Comparison of ENCODE assay signal across 8 mouse cellular contexts in genomic region chr13:51918781-51919170, GRCm38 (mm10).
DNase-seq lines count a peak whose midpoint lies in the region; ATAC-seq and TF ChIP-seq lines count a peak whose summit lies in the region.
"Had no signal": no experiment of that assay in that cellular context is flagged by ENCODE, and none has a peak within 500 bp of the region (broad histone marks: within the 10 kb centered on the region; RNA-seq: fewer than 3 reads in every experiment).

No protein-coding gene starts in this region.

- TF ChIP-seq CTCF in brain, embryonic 14.5 days (IDR thresholded peaks at IDR 0.05; ENCODE audit: borderline replicate concordance, extremely low read depth, insufficient read depth, insufficient read length): no peak
- no peak for TF ChIP-seq CTCF in thymus, adult 2 months (IDR thresholded peaks at IDR 0.05; ENCODE audit: borderline replicate concordance, control insufficient read depth, extremely low read depth, insufficient read depth, low read length, poor library complexity)

- no peaks in the 10 kb centered on the region for H3K36me3 ChIP-seq in embryonic facial prominence, embryonic 11.5 days (replicated peaks; ENCODE audit: control insufficient read depth, insufficient read depth, low read depth, low read length)
- no peaks in the 10 kb centered on the region for H3K36me3 ChIP-seq in hindbrain, embryonic 16.5 days (ENCODE audit: control insufficient read depth, insufficient read depth, low read length)
- H3K36me3 ChIP-seq in midbrain, embryonic 14.5 days (ENCODE audit: control insufficient read depth, insufficient read depth, low read length): no peaks in the 10 kb centered on the region
- no peaks in the 10 kb centered on the region for H3K36me3 ChIP-seq in thymus, adult 2 months (ENCODE audit: control insufficient read depth, insufficient read depth, low read length)
- H3K36me3 ChIP-seq: heart, embryonic 13.5 days had no signal

- H3K4me2 ChIP-seq in embryonic facial prominence, embryonic 11.5 days (ENCODE audit: low read depth, low read length): peak overlapping the region; percentile 19; the same call in 1 of the 2 replicates
- no peak overlapping the region for H3K4me2 ChIP-seq in hindbrain, embryonic 16.5 days (ENCODE audit: low read length)
- peak overlapping the region; percentile 5 for H3K4me2 ChIP-seq in midbrain, embryonic 14.5 days (ENCODE audit: low read length)
- H3K4me2 ChIP-seq: heart, embryonic 13.5 days had no signal

- H3K9me3 ChIP-seq in embryonic facial prominence, embryonic 11.5 days (replicated peaks; ENCODE audit: control insufficient read depth, low read length): no peaks in the 10 kb centered on the region
- no peaks in the 10 kb centered on the region for H3K9me3 ChIP-seq in hindbrain, embryonic 16.5 days (ENCODE audit: control insufficient read depth, low read length)
- H3K9me3 ChIP-seq in midbrain, embryonic 14.5 days (ENCODE audit: control insufficient read depth, low read length): no peaks in the 10 kb centered on the region
- H3K9me3 ChIP-seq: heart, embryonic 13.5 days had no signal

- TF ChIP-seq POLR2A in brain, embryonic 14.5 days (IDR thresholded peaks at IDR 0.05; ENCODE audit: borderline replicate concordance, extremely low read depth, insufficient read depth, insufficient read length, poor library complexity, severe bottlenecking): no peak
- TF ChIP-seq POLR2A in thymus, adult 2 months (IDR thresholded peaks at IDR 0.05; ENCODE audit: control insufficient read depth, extremely low read depth, insufficient read depth, low read length, poor library complexity): no peak

- 0 out of 2 replicates have a peak, but pooled peaks have one; percentile 6 for ATAC-seq in embryonic facial prominence, embryonic 11.5 days (replicated peaks; ENCODE audit: insufficient number of reproducible peaks, low FRiP score, low TSS enrichment, low read depth)
- ATAC-seq in hindbrain, embryonic 16.5 days: 0 out of 2 replicates have a peak, but pooled peaks have one; percentile 10
- peak; percentile 52; the same call in 1 of the 2 replicates for ATAC-seq in midbrain, embryonic 14.5 days (ENCODE audit: low FRiP score, low TSS enrichment)

- H3K27ac ChIP-seq in embryonic facial prominence, embryonic 11.5 days (replicated peaks; ENCODE audit: low read depth, low read length): no peak overlapping the region
- peak overlapping the region; percentile 58 for H3K27ac ChIP-seq in hindbrain, embryonic 16.5 days (ENCODE audit: low read depth, low read length)
- peak overlapping the region; percentile 79 for H3K27ac ChIP-seq in midbrain, embryonic 14.5 days (replicated peaks; ENCODE audit: low read depth, low read length)
- H3K27ac ChIP-seq in thymus, adult 2 months (ENCODE audit: control insufficient read depth, insufficient read depth, low read length): no peak overlapping the region
- H3K27ac ChIP-seq: heart, embryonic 13.5 days had no signal

- peak; percentile 90 for DNase-seq in brain, embryonic 14.5 days (ENCODE audit: low read depth)
- DNase-seq in embryonic facial prominence, embryonic 11.5 days (ENCODE audit: low spot score): peak; percentile 40
- peak; percentile 78 for DNase-seq in midbrain, embryonic 14.5 days
- no peak for DNase-seq in thymus, adult 2 months
- DNase-seq in adrenal gland, postnatal 36 days: no peak
- DNase-seq in right cerebral cortex, adult 18-20 months: no peak

- no peak overlapping the region for H3K4me3 ChIP-seq in embryonic facial prominence, embryonic 11.5 days (ENCODE audit: low read depth, low read length)
- no peak overlapping the region for H3K4me3 ChIP-seq in hindbrain, embryonic 16.5 days (ENCODE audit: low read length)
- H3K4me3 ChIP-seq in midbrain, embryonic 14.5 days (replicated peaks; ENCODE audit: low read depth, low read length): no peak overlapping the region
- H3K4me3 ChIP-seq in thymus, adult 2 months (ENCODE audit: control insufficient read depth, insufficient read depth, low read length): no peak overlapping the region
- H3K4me3 ChIP-seq: heart, embryonic 13.5 days had no signal

- peaks cover 6% of the 10 kb centered on the region for H3K27me3 ChIP-seq in embryonic facial prominence, embryonic 11.5 days (ENCODE audit: control insufficient read depth, insufficient read depth, low read length)
- peaks cover 3% of the 10 kb centered on the region; the same call in 1 of the 2 replicates for H3K27me3 ChIP-seq in hindbrain, embryonic 16.5 days (replicated peaks; ENCODE audit: control insufficient read depth, insufficient read depth, low read length)
- peaks cover 10% of the 10 kb centered on the region for H3K27me3 ChIP-seq in midbrain, embryonic 14.5 days (ENCODE audit: control insufficient read depth, insufficient read depth, low read length)
- no peaks in the 10 kb centered on the region for H3K27me3 ChIP-seq in thymus, adult 2 months (ENCODE audit: control insufficient read depth, insufficient read depth, low read length)

- WGBS in embryonic facial prominence, embryonic 11.5 days: 5% methylated on average over 10 of the region's 10 CpGs
- 12% methylated on average over 10 of the region's 10 CpGs for WGBS in hindbrain, embryonic 16.5 days
- WGBS in midbrain, embryonic 14.5 days: 5% methylated on average over 10 of the region's 10 CpGs
- 94% methylated on average over 10 of the region's 10 CpGs for WGBS in thymus, adult 2 months

- H3K9ac ChIP-seq in embryonic facial prominence, embryonic 11.5 days (replicated peaks; ENCODE audit: low read length): no peak overlapping the region
- H3K9ac ChIP-seq in hindbrain, embryonic 16.5 days (ENCODE audit: low read depth, low read length): peak overlapping the region; percentile 35; the same call in 1 of the 2 replicates
- peak overlapping the region; percentile 29; the same call in 1 of the 2 replicates for H3K9ac ChIP-seq in midbrain, embryonic 14.5 days (replicated peaks; ENCODE audit: low read length)
- H3K9ac ChIP-seq: heart, embryonic 13.5 days had no signal

- H3K4me1 ChIP-seq in embryonic facial prominence, embryonic 11.5 days (ENCODE audit: control insufficient read depth, insufficient read depth, low read length): peaks cover 32% of the 10 kb centered on the region
- H3K4me1 ChIP-seq in hindbrain, embryonic 16.5 days (ENCODE audit: control insufficient read depth, insufficient read depth, low read depth, low read length): peaks cover 48% of the 10 kb centered on the region
- H3K4me1 ChIP-seq in midbrain, embryonic 14.5 days (ENCODE audit: control insufficient read depth, insufficient read depth, low read length): peaks cover 53% of the 10 kb centered on the region
- no peaks in the 10 kb centered on the region for H3K4me1 ChIP-seq in thymus, adult 2 months (replicated peaks; ENCODE audit: control insufficient read depth, insufficient read depth, low read length)

Comparison
In these comparisons a context has a peak if more than half of its experiments do, and no peak if none do; other contexts are left out.
1. DNase-seq: peak in brain, embryonic 14.5 days (single experiment), embryonic facial prominence, embryonic 11.5 days (single experiment) and midbrain, embryonic 14.5 days (single experiment); none in thymus, adult 2 months (single experiment), adrenal gland, postnatal 36 days (0 of 2) and right cerebral cortex, adult 18-20 months (single experiment).
2. H3K27ac ChIP-seq: peak in hindbrain, embryonic 16.5 days (single experiment) and midbrain, embryonic 14.5 days (single experiment); none in embryonic facial prominence, embryonic 11.5 days (single experiment) and thymus, adult 2 months (single experiment).
3. Peak in every context shown above with its lines, with median percentiles within 50 percentile points of each other: ATAC-seq.